Mouse (Mus musculus): ENCODE measurements at regions not wholly inside any gene's neighbourhood (a gene's known extent, or its start where the extent isn't known, plus 50 kb on each side); places are given as distances from the start of the nearest gene placed in this dataset.

DNA sequence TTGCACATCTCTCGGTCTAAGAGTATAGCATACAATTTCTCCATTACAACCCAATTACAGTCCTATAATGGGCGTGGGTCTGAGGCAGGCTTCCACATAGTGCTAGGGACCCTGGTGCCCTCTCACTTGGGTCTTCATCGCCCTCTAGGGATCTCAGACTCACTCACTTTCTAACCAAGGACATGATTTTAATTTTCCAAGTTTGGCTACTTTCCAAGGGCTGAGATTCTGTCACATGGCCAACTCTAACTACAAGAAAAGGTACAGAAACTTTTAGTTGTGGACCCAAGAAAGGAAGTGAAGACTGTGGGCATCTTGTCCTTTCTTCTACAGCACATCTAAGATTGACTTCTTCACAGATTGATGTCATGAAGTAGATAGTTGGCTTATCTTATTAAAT, 235.1 kb downstream of the Snx10 start:
- no peak for DNase-seq

DNA sequence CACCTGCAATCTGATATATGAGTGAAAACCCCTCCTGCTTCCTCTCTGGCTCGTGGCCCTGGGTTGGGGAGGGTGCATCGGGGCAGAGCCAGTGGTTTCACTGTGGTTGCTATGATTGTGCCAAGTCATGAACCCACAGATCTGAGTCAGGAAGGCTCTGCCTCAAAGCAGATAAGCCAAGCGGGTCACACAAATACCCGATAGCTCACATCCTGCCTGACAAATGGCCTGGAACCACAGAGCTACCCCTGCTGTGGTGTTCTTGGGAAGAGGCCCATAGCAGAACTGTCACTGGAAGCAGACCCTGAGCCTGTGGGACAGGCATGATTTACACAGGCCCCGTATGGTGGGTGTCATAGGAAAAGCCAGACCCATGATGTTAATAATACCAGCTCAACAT, 236.7 kb downstream of the Snx10 start:
- DNase-seq = no peak

DNA sequence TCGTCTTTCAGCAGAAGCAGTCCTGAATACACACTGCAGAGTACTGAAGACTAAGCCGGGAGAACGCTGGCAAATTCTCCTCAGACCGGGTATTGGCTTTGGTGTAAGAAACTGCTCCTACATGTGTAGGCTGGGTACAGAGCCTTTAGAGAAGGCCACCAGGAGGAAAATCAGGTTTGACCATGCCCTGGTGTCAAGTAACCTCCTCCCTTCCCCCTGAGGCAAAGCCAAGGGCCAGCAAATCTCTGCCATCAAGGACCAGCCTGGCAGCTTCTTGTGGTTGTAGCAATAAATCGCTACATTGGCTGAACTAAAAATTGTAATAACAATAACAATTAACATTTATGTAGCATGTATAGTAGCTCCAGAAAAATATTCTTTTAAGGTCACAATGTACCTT, 237.8 kb downstream of the Snx10 start:
- DNase-seq = no peak

- no peak for DNase-seq
Observed at GRCm38 (mm10) chr6:51766482-51766881, 242.8 kb downstream of the Snx10 start.

- DNase-seq = peak; percentile 72
Observed at GRCm38 (mm10) chr6:51767582-51768341, 244.1 kb downstream of the Snx10 start.

DNA sequence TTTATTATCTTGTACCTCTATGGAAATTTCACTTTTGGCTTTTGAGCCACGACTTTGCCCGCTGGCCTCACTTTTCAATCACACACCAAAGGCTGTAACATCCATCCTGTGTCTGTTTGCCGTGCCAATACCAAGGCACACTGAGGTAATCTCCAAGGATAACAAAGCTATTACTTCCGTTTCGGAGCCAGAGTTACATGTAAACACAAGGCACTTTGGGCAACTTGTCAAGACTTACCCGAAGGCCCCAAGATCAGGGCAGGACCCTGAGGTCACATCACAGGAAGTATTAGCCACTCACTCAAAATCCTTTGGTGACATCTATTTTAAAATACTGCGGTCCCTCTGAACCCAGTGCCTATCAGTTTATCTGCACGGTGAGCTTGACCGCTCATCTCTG, 241.3 kb downstream of the Skap2 start:
- no peak for DNase-seq

- DNase-seq = no peak
Observed at GRCm38 (mm10) chr6:51771424-51771823, 240.9 kb downstream of the Skap2 start.

DNA sequence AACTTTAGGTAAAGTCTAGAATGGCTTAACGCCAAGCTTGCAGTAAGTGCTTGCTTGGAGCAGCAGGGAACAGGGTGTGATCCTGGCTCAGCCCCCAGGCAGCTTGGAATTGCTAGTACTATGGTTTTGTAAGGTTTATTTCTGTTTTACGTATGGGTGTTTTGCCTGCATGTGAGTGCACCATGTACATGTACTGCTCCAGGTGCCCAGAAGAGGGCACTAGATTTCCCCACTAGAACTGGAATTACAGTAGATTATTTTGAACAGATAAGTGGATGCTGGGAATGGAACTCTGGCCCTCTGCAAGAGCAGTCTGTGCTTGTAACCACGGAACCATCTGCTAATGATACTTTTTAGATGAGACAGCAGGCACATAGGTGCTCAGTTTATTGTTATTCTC, 237.6 kb downstream of the Skap2 start:
- peak; percentile 11 for DNase-seq

DNA sequence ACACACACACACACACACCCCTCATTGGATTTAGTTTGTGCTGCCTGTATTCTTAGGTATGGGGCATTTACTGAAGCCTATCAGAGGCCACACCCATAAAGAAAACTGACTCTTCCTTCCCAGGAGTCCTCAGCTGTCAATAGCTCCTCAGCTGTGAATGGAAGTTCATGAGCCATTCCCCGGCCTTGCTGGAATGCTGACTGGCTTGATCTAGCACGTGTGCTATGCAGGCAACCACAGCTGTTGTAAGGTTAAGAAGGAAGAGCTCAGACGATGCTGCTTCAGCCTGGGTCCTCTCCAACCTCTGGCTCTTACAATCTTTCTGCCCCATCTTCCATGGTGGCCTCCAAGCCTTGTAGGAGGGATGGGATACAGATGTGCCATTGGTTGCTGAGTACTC, 226.7 kb downstream of the Skap2 start:
- no peak for DNase-seq

GRCm38 (mm10) chr6:51786836-51787235, 225.5 kb downstream of the Skap2 start:
- no peak for DNase-seq

- no peak for DNase-seq
Observed at GRCm38 (mm10) chr6:51788156-51788555, 224.2 kb downstream of the Skap2 start.

DNA sequence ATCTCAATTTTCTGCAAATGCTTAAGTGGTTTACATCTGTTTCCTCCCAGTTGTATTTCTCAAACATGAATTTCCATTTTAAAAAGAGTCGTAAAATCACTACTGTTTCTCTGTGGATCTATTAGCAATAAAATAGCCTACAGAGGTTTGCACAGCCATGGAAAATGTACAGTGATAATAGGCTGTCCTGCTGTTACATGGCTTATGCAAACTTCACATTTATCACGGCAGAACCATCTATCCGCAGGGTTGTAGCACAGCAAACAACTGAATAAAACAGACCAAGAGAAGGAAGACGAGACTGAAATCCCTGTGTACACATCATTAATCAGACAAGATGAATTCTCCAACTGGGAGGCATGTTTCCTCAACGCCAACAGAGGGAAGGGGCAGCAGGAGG, 222.1 kb downstream of the Skap2 start:
- DNase-seq = no peak

DNA sequence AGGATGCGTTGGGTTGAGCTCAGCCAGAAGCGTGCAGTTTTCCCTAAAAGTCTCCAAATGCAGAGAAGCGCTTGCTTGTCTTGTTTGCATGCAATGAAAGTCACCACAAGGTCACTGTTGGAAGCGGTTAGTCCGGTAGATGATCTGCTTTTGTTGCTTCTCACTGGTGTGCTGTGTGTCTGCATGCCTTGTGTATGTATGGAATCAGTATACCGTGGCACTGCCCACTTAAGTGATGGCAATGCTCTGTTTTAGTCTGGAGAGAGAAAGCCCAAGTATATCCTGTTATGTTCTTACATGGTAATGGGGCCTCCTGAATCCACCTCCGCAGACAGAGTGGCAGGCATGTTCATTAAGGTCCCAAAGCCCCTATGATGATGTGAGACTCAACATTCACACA, 221.7 kb downstream of the Skap2 start:
- no peak for DNase-seq

- DNase-seq = peak; percentile 51
Observed at GRCm38 (mm10) chr6:51795300-51795699, 217.0 kb downstream of the Skap2 start.

GRCm38 (mm10) chr6:51798577-51799240, 213.6 kb downstream of the Skap2 start:
- DNase-seq = no peak

DNA sequence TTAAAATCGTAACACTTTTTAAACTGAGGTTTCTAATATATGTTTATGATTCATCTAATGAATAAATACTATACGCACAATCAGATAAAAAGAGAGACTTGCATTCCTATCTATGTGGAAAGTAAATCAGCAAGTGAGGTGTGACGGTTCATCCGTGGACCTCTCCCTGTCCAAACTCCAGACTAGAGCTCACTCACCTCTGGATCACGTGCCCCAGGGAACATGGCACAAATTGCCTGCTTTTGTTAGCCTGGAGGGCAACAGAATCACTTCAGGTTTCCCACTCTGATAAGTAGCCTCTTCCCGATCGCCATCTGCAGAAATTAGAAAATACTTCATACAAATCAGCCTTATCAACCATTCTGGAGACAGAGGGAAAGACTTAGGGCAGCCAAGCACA, 206.7 kb downstream of the Skap2 start:
- DNase-seq = no peak
